Mouse (Mus musculus) cortical plate, adult 2 months (tissue): ENCODE results near the gene Rasal1.

Experiments used
- CTCF ChIP-seq: fragments of 200-500 bp; IDR thresholded peaks from 2 replicates; pipeline ENCODE4 v1.5.1; 2011; ENCODE audit warnings: mild to moderate bottlenecking, control low read depth, low read length; ENCODE audit not compliant: insufficient read depth; ENCODE audit errors: extremely low read depth
- POLR2A ChIP-seq: fragments of 200-500 bp; IDR thresholded peaks from 2 replicates; pipeline ENCODE4 v1.6.1; 2011; ENCODE audit warnings: mild to moderate bottlenecking, low read length, control low read depth; ENCODE audit not compliant: insufficient read depth; ENCODE audit errors: extremely low read depth

GRCm38 (mm10) chr5:120677516-120677915, 28.9 kb downstream of the Rasal1 start:
- TF ChIP-seq POLR2A (peak; percentile 26; the same call in 1 of the 2 replicates), CTCF (no peak)
